Mouse (Mus musculus): ENCODE data around the gene Klhdc8b.
A peak's percentile ranks its signal among the peaks of the same experiment; 100 is the strongest.

The Klhdc8b gene

DNA sequence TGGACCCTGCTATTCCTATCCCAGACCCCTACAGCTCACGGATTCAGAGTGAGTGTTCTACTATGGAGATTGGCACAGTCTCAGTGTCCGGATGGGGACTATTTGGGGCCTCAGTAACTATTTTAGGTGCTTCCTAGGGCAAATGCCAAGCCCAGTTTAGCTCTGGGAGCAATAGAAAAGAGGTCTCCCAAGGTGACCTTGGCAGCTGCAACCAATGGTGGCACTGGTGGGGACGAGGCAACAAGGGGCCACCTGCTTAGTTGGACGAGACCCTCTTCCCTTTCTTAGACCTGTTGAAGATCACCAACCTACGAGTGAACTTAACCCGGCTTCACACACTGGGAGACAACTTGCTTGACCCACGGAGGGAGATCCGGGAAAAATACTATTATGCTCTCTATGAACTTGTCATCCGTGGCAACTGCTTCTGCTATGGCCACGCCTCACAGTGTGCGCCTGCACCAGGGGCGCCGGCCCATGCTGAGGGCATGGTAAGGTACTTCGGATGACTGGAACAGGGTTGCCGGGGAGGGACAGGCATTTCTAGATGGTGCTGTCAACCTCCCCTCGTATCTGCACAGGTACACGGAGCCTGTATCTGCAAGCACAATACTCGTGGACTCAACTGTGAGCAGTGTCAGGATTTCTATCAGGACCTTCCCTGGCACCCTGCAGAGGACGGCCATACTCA is 20.3 kb upstream of the Klhdc8b start:
- no peak for DNase-seq (ENCODE audit: low spot score)

DNA sequence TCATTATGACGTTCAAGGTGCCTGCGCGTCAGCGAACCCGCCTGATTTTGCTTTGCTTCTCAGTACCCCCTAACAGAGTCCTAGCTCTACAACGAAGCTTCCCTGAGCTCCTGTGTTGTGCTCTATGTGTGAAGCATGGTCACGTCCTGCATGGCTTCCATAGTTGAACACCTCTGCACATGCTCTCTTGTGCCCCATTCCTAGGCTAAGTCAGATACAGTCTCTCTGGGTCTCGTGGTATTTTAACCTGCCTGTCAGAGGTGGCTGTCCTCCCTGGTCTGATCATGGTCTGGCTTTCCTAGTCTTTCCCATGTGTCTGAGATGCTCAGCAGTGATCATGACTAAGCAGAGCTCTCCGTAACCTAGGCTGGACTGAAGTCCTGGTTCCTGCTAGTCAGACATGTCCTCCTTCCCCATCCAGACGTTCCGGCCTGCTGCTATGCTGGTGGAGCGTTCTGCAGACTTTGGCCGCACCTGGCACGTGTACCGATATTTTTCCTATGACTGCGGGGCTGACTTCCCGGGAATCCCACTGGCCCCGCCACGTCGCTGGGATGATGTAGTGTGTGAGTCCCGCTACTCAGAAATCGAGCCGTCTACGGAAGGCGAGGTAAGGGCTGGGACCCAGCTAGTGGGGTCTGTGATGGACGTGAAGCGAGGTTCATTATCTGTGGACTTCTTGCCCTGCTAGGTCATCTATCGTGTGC is 19.6 kb upstream of the Klhdc8b start:
- no peak for DNase-seq (ENCODE audit: low spot score)

DNA sequence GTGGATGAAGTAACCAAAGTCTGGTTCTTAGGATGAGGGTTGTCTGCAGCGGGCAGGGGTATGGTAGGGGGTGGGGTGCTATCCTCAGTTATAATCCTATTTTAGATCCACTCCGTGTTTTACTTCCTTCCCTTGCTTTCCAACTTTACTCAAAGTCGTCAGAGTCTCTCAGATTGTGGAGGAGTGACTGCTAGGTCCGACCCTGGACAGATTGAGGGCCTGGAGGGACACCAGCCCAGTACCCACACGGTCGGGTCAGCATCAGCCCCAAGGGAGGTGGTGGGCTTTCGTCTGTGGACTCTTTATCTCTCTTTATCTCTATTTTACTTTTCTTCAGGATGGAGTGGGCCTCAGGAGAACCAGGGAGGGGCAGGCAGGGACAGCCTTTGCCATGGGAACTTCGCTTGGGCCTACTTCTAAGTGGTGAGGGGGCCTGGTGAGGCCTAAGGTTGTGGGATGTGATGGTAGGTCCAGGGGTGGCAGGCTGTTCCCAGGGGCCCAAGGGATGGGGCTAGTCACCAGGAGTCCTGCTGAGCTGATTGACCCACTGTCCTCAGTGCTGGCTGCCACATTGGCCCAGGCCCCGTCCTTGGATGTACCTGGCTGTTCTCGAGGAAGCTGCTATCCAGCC is 18.5 kb upstream of the Klhdc8b start, which contains the start of gene Lamb2:
Gene Lamb2 (plus strand): TSS at position 16 of the 631 bp plus-strand sequence.
- peak; percentile 93 for DNase-seq (ENCODE audit: low spot score)

DNA sequence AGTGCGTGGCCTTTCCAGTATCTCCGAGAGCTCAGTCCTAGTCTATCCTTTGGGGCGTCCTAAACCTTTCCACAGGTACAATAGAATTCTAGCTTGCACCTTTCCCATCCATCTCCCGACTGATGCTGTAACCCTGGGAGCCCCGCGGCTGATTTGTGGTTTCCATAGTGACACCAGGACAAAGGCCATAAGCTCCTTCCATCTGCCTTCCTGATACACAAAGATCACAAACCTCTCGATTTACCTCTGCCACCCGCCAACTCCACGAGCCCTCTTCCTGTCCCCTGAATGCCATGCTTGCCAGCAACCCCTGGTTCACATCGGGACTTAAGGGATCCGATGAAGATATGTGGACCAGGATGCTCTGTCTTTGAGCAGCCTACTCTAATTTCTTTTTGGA is 17.9 kb upstream of the Klhdc8b start:
- peak; percentile 58 for DNase-seq (ENCODE audit: low spot score)

DNA sequence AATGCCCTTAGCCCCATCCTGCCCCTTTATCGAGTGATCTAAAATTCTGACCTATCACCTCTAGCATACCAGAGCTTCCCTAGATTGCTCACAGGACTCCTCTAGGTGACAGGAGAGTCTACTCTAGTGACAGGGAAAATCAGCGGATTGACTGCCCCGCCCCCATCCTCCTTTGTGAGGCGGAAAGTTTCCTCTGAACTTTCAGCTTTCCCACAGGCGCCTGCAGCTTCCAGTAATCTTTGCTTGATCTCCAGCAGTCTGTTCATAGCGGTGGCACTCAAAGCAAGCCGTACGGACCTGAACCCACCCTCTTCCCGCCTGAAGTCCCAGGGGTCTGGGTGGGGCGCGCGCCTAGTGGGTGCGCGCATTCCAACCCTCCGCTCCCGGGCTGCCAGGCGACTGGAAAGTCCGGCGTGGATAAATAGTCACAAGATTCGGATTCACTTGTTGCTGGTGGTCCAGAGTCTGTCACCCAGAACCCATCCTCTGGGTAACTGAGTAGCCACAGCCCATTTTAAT is 17.3 kb upstream of the Klhdc8b start:
- DNase-seq (ENCODE audit: low spot score): peak; percentile 90

DNA sequence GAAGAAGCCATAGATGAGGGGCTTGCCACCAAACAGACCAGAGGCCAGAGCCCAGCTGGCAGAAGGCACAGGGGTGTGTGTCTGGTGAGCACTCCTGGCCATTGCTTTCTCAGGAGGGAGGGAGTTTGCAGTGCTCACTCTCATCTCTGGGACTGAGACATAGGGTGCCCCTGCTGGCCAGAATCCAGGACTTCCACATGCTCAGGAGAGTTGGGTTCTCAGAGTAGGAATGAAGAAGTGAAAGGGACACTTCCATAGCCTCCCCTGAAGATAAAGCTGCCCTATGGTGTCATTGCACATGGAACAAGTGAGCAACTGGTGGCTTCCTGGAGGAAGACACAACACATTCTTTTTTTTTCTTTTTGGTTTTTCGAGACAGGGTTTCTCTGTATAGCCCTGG is 13.1 kb upstream of the Klhdc8b start:
- DNase-seq (ENCODE audit: low spot score): no peak

DNA sequence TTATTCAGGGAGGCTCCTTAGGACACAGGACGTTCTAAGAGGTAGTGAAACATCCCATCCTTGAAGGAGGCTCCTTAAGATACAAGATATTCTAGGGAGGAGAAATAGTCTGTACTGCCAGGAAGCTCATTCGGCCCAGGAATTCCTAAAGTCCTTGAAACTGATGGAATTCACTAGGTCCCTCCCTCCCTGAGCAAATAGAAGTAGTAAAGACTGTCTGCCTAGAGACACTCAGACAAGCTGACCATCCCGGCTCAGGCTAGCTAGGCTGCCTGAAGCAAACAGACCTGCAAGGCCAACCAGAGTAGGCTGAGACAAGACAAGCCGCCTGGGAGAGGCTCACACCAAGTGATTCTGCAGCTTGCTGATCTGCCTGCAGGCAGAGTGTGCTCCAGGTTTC is 8.5 kb upstream of the Klhdc8b start:
- DNase-seq (ENCODE audit: low spot score): no peak

DNA sequence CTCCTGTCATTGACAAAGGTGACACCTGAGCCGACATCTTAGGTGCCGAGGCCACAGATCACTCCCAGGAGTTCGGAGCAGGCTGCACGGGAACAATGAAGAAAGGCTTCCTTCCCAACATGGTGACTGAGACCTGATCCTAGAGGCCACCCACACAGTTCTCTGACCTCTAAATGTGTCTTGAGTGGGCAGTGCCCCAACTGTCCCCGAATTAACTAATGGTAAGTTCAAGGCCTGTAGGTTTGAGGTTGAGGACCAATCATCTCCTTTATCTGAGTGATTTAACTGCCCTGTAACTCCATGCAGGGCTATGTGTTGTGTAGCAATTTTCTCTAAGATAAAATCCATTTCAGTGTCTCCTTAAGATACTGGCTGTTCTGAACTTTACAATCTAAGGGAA is 8.0 kb upstream of the Klhdc8b start:
- no peak for DNase-seq (ENCODE audit: low spot score)

DNA sequence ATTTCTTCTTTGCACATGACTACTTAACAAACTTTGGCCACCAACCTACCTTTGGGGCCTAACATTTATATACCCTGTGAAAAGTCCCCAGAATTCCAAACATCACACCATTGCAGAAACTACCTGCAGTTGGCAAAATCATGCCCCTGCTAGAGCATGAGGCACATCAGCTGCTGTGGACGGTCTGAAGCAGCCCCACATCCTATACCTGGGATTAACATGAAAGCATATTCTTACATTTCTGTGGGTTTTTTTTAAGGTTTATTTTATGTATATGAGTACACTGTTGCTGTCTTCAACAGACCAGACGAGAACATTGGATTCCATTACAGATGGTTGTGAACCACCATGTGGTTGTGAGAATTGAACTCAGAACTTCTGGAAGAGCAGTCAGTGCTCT is 4.8 kb upstream of the Klhdc8b start:
- no peak for DNase-seq (ENCODE audit: low spot score)

DNA sequence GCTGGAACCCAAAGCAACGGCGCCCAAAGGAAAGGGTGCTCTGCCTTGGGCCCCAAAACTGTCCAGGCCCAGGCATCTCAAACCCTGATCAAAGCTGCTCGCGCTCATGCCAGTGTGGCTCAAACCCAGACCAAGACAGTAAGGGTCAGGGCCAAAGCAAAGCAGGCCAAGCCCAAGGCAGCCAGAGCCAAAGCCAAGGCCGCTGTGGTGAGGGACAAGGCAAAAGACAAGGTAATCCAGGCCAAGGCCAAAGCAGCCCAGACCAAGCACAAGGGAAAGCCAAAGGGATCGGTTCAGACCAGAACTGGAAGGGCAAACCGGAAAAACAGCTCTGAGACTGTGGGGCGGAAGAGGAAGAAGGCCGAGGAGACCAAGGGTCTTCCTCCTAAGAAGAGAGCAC is 2.3 kb upstream of the Klhdc8b start:
- no peak for DNase-seq (ENCODE audit: low spot score)

DNA sequence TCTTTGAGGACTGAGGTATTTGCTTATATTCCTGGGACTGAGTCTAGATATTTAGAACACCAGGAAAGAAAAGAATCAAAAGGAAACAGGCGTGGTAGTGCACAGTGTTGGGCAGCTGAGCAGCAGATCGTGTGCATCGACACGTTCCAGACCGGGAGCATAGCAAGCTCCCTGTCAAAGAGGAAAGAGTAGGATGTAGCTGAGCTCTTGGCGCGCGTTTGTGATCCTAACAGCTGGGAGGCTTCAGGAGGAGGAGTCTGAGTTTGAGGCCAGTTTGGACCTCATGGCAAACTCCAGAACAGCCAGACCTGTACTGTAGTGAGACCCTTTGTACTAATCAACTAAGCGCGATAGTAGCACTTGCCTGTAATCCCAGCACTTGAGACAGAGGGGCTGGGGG is 811 bp upstream of the Klhdc8b start:
- no peak for DNase-seq (ENCODE audit: low spot score)

DNA sequence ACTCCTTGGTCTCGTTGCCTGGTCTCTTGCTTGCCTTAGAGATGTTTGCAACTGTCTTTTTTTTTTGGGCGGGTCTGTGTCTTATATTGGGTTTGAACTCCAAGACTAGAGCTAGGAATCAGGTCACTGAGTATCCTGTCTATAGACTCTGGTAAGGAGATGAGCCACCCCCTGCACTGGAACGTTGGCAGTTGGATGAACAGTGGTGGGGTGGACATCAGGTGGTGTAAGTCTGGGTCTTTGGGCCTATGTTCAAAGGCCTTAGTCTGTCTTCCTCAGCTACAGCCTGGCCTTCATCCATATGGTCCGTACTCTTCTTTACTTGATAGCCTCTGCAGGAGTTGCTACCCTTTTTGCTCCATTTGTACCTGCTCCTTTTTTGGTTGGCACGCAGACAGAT is 294 bp upstream of the Klhdc8b start:
- DNase-seq (ENCODE audit: low spot score): no peak

DNA sequence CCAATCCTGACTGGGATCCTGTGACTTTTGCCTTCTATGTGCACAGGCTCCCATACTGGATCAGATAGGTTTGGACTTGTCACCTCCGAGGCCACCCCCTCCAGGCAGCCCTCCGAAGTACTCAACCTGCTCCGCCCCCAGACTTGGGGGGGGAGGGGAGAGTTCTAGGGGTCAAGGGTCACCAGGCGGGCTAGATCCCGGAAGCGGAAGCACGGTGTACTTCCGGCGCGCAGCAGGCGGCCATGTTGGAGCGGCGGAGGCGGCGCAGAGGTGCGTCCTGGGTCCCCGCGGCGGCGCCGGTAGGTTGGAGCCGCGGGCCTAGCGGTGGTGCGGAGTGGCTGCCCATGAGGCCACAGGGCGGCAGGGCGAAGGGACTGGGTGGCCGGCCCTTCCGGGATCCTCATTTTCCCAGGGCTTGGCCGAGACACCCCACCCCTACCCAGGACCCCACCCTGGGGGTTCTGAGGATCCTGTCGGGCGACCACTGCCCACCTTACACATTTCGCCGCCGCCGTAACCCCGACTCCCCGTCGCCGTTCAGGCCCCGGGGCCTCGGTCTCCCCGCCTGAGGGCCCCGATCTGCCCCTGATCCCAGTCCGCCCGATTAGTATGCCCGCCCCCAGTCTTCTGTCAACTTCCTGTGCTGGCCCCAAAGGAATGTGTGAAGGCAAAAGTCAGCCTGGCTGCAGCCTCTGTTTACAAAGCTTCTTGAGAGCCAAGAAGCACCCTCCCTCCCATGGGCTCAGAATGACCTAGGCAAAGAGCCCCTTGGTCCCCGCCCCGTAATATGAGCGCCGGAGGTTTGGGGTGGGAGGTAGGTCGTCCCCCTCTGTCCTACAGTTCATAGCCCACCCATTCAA is 832 bp downstream of the Klhdc8b start, which contains the start of gene Ccdc71:
Gene Ccdc71 (plus strand): TSS at position 209 of the 860 bp plus-strand sequence.
- DNase-seq (ENCODE audit: low spot score): peak; percentile 89

DNA sequence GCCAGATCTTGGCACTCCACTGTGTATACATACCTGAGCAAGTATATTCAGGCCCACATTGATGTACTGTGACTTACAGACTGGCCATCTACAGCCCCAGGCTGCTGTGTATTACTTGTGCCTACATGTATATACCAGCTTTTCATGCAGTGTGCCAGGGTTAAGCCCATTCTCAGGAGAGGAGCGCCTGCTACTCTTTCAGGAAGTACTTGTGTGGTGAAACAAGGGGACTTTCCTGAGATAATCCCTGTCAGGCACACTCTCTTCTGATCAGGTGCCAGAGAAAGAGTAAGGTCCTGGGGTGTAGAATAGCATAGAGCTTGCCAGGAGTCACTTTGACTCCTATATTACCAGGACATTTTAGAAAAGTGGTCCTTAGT is 1.5 kb downstream of the Klhdc8b start:
- DNase-seq (ENCODE audit: low spot score): no peak

DNA sequence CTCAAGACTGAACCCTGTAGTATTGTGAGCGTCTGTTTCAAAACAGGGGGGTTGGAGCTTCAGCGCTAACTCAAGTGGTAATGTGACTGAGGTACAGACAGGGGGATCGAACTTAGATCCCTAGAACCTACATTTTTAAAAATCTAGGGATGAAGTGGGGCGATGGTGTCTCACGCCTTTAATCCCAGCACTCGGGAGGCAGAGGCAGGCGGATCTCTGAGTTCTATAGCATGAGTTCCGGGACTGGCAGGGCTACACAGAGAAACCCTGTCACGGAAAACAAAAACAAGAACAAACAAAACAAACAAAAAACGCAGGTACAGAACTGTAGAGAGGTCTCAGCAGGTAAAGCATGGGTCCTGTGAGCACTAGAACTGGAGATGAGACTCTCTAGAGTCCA is 4.4 kb downstream of the Klhdc8b start:
- no peak for DNase-seq (ENCODE audit: low spot score)

DNA sequence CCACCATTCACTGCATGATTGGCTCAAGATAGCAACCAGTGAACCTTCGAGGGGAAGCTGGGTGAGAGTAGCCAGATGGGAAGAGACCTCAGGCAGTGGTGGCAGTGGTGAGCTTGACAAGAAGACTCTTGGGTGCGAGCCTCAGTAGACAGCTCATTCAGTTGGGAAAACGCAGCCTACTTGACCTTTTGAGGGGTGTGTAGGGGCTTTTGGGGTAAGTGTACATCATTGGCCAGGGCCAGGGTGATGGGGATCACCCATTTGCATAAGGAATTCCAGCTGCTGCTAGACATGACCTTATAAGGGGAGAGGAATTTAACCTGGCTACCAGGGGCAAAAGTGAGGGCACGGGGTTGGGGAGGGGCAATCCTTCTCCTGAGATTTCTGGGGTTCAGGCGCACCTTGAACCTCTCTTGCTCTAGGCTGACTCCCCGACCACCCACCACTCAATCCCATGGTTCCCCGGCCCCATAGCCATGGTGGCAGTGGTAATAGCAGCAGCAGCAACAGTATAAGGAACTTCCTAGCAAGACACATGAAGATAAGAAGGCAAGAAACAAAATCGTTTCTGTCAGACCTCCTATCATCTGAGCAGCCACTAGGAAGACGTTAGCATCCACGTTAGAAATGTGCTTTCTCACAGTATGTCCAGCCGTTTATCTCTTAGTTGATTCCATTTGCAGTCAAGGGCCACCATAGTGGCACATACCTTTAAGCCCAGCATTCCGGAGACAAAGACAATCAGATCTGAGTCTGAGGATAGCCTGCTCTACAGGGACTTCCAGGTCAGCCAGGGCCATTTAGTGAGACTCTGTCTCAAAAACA is 5.4 kb downstream of the Klhdc8b start:
- no peak for DNase-seq (ENCODE audit: low spot score)

DNA sequence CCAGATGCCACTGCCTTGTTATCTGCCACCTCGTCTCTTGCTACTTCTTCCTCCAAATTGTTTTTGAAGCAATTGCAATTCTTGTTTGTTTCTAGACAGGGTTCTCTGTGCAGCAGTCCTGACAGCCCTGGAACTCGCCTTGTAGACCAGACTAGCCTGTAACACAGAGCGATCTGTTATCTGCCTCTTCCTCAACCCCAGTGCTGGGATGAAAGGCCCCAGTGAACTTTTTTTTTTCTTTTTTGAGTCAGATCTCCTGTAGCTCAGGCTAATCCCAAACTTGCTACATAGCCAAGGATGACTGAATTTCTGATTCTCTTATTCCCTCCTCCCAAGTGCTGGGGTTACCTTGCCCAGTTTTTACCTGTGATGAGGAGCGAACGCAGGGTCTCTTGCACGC is 7.0 kb downstream of the Klhdc8b start:
- DNase-seq (ENCODE audit: low spot score): no peak

DNA sequence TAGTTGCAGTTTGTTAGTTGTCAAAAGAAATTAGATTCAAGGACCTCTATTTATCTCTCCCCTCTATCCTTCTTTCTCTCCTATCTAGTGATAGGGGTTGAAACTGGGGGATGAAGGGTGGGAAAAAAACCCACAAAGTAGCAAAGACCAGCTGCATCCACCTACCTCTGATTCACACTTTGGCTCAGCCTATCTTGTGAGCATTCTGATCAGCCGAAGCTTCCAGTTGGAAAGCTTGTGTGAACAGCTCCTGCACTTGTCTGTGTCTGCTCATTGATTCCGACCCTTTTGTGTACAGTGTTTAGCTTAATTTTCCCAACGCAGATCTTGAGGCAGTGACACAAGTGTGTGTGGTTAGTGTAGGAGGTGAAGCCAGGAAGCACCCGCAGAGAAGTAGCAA is 7.9 kb downstream of the Klhdc8b start:
- no peak for DNase-seq (ENCODE audit: low spot score)

DNA sequence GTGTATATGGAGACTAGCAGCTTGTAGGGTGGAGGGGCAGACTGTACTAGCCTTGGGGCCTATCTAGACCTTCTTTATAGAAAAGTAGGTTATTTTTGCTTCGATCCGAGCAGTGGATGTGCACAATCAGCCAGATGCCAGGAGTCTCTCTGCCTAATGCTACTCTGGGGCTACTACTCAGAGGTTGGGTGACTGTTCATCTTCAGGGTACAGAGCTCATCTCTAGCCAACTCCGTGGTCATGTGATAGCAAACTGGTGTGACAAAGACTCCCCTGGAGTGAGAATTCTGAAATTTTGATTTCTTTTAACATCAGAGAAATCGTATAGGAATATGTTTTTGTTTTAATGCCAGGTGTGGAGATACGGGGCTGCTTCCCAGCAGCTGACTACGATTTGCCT is 8.5 kb downstream of the Klhdc8b start:
- no peak for DNase-seq (ENCODE audit: low spot score)

DNA sequence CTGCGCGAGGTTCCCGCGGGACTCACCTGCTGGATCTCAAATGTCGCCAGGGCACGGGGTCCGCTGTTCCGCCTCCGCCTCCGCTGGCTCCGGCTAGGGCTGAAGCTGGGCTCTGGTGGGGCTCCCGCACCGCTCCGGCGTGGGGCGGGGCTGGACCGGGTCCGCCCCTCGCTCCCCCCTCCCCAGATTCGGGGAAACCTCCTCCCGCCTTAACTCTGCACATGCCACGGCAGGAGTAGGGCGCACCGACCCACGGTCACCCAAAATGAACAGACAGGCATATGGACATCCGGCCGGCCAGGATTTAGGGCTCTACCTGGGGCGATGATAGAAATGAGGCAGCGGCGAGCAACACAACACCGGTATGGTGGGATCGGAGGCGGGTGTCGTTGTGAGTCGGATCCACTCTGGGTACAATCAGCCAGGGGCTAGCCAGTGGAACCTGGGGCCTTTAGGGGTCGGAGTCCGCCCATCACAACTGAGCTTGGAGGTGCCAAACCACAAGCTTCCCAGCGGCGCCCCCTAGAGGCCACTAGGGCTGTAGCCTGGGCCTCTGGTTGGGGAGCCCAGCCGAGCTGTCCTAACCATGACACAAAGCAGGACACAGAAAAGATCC is 9.0 kb downstream of the Klhdc8b start:
- DNase-seq (ENCODE audit: low spot score): peak; percentile 97

All from embryo, embryonic 10.5 days (tissue).